Mouse (Mus musculus) heart, embryonic 11.5 days (tissue): ENCODE results near the gene Nipal1. TPM values are rescaled to one million over a fixed set of nuclear protein-coding genes. Genes with fewer than 3 reads are reported as not detected.

Source experiments
- ATAC-seq: fragments of 200-750 bp; cut with Nextera tagmentation; replicated peaks from 2 replicates; pipeline ENCODE4 v1.8.0; 2017; ENCODE audit warnings: moderate library complexity; ENCODE audit not compliant: insufficient number of reproducible peaks, low FRiP score, low TSS enrichment
- H3K27ac ChIP-seq: fragments of 300-500 bp; sonication (generic); 2 replicates; pipeline ENCODE4 v1.5.1; 2014; ENCODE audit warnings: mild to moderate bottlenecking, low read depth, low read length
- H3K27me3 ChIP-seq: fragments of 300-500 bp; sonication (generic); 2 replicates; pipeline ENCODE4 v1.6.1; 2014; ENCODE audit warnings: mild to moderate bottlenecking, low read length, mixed read lengths; ENCODE audit not compliant: control insufficient read depth, insufficient read depth
- H3K36me3 ChIP-seq: fragments of 300-500 bp; sonication (generic); 2 replicates; pipeline ENCODE4 v1.6.1; 2014; ENCODE audit warnings: mild to moderate bottlenecking, low read length, moderate library complexity, mixed read lengths; ENCODE audit not compliant: control insufficient read depth, insufficient read depth
- H3K4me1 ChIP-seq: fragments of 300-500 bp; sonication (generic); 2 replicates; pipeline ENCODE4 v1.6.1; 2014; ENCODE audit warnings: low read length; ENCODE audit not compliant: control insufficient read depth, insufficient read depth
- H3K4me2 ChIP-seq: fragments of 300-500 bp; sonication (generic); 2 replicates; pipeline ENCODE4 v1.6.1; 2014; ENCODE audit warnings: mild to moderate bottlenecking, moderate library complexity
- H3K4me3 ChIP-seq: fragments of 300-500 bp; sonication (generic); 2 replicates; pipeline ENCODE4 v1.5.1; 2014; ENCODE audit warnings: low read depth, low read length
- H3K9ac ChIP-seq: fragments of 300-500 bp; sonication (generic); 2 replicates; pipeline ENCODE4 v1.6.1; 2014; ENCODE audit warnings: mild to moderate bottlenecking, low read depth, low read length, moderate library complexity
- H3K9me3 ChIP-seq: fragments of 300-500 bp; sonication (generic); replicated peaks from 2 replicates; pipeline ENCODE4 v1.6.1; 2016; ENCODE audit warnings: low read length; ENCODE audit not compliant: control insufficient read depth
- WGBS: fragments of 180-500 bp; shearing (Covaris S2); extraction: QIAGEN DNeasy Blood & Tissue Kit; methylation state at CpG from one replicate; pipeline ENCODE4 v1.1.7; 2014; ENCODE audit not compliant: insufficient replicate concordance; 5-methylcytosine and 5-hydroxymethylcytosine counted together
- polyA plus RNA-seq: library from polyadenylated mRNA; unstranded; fragments of >200 nt; fragmentation: Nextera tagmentation; extraction: Ambion mirVana; gene quantifications from 2 replicates; pipeline ENCODE4 v1.2.1, GENCODE M21; 2014

Gene Nipal1
- polyA plus RNA-seq, 1 experiment from 2014 or later, result 0.04 TPM

- ATAC-seq, result no peak
These were observed 7.5 kb upstream of the Nipal1 start for GRCm38 (mm10) chr5:72640072-72640471.

GRCm38 (mm10) chr5:72643655-72644054, 3.9 kb upstream of the Nipal1 start:
- Histone ChIP-seq H3K4me3 (no peak overlapping the region), H3K4me2 (no peak overlapping the region), H3K9ac (no peak overlapping the region), H3K27me3 (peaks cover 21% of the 10 kb centered on the region), H3K27ac (no peak overlapping the region), H3K36me3 (no peaks in the 10 kb centered on the region), H3K4me1 (peaks cover 4% of the 10 kb centered on the region; the same call in 1 of the 2 replicates), H3K9me3 (no peaks in the 10 kb centered on the region)
- 66% methylated on average over 7 of the region's 7 CpGs for WGBS
- no peak for ATAC-seq

More at GRCm38 (mm10) chr5:72640072-72640471, 7.5 kb upstream of the Nipal1 start:
- no peak overlapping the region for H3K4me2 ChIP-seq
- H3K4me1 ChIP-seq, result no peaks in the 10 kb centered on the region
- no peaks in the 10 kb centered on the region for H3K36me3 ChIP-seq
- H3K4me3 ChIP-seq, result no peak overlapping the region
- no peak overlapping the region for H3K9ac ChIP-seq
- H3K27ac ChIP-seq, result no peak overlapping the region
- H3K9me3 ChIP-seq, result no peaks in the 10 kb centered on the region
- 100% methylated on average over 1 of the region's 1 CpGs for WGBS
- no peaks in the 10 kb centered on the region for H3K27me3 ChIP-seq

- ATAC-seq, result no peak
- no peak within 1 kb of the TSS for H3K9ac ChIP-seq
- no peak within 1 kb of the TSS for H3K4me2 ChIP-seq
- H3K4me1 ChIP-seq, result peaks cover 4% of the 10 kb centered on the region; the same call in 1 of the 2 replicates
- no peak within 1 kb of the TSS for H3K27ac ChIP-seq
- WGBS, result 90% methylated on average over 1 of the region's 1 CpGs
- H3K27me3 ChIP-seq, result peaks cover 21% of the 10 kb centered on the region
- H3K4me3 ChIP-seq, result no peak within 1 kb of the TSS
- H3K36me3 ChIP-seq, result no peaks in the 10 kb centered on the region
- H3K9me3 ChIP-seq, result no peaks in the 10 kb centered on the region
These were observed 3.4 kb upstream of the Nipal1 start, which contains the start of gene Cnga1 for GRCm38 (mm10) chr5:72644175-72644574. Cnga1 (minus strand) TSS chr5:72644275.

GRCm38 (mm10) chr5:72646131-72646530, 1.5 kb upstream of the Nipal1 start:
- WGBS, result 39% methylated on average over 10 of the region's 10 CpGs
- Histone ChIP-seq H3K4me2 (no peak overlapping the region), H3K9ac (no peak overlapping the region), H3K36me3 (no peaks in the 10 kb centered on the region), H3K4me3 (no peak overlapping the region), H3K4me1 (peaks cover 4% of the 10 kb centered on the region; the same call in 1 of the 2 replicates), H3K27me3 (peaks cover 21% of the 10 kb centered on the region), H3K27ac (no peak overlapping the region), H3K9me3 (no peaks in the 10 kb centered on the region)
- no peak for ATAC-seq

- Histone ChIP-seq H3K4me3 (peak overlapping the region; percentile 48), H3K27me3 (peaks cover 21% of the 10 kb centered on the region), H3K36me3 (no peaks in the 10 kb centered on the region), H3K4me2 (peak overlapping the region; percentile 91), H3K4me1 (peaks cover 4% of the 10 kb centered on the region; the same call in 1 of the 2 replicates), H3K27ac (no peak overlapping the region), H3K9ac (no peak overlapping the region), H3K9me3 (no peaks in the 10 kb centered on the region)
- ATAC-seq, result no peak
- WGBS, result 37% methylated on average over 10 of the region's 10 CpGs
These were observed 599 bp upstream of the Nipal1 start for GRCm38 (mm10) chr5:72646996-72647395.

- Histone ChIP-seq H3K27me3 (peaks cover 21% of the 10 kb centered on the region), H3K36me3 (no peaks in the 10 kb centered on the region), H3K9me3 (no peaks in the 10 kb centered on the region), H3K4me3 (peak overlapping the region; percentile 48), H3K4me1 (peaks cover 4% of the 10 kb centered on the region; the same call in 1 of the 2 replicates), H3K9ac (no peak overlapping the region), H3K4me2 (peak overlapping the region; percentile 91), H3K27ac (no peak overlapping the region)
- ATAC-seq, result no peak
- 5% methylated on average over 18 of the region's 18 CpGs for WGBS
These were observed 482 bp downstream of the Nipal1 start for GRCm38 (mm10) chr5:72647958-72648595.

GRCm38 (mm10) chr5:72648987-72649735, 1.6 kb downstream of the Nipal1 start:
- 74% methylated on average over 9 of the region's 9 CpGs for WGBS
- H3K9me3 ChIP-seq, result no peaks in the 10 kb centered on the region
- ATAC-seq, result no peak

GRCm38 (mm10) chr5:72653068-72653674, 5.6 kb downstream of the Nipal1 start:
- no peak overlapping the region for H3K27ac ChIP-seq
- no peak overlapping the region for H3K4me2 ChIP-seq
- H3K9me3 ChIP-seq, result no peaks in the 10 kb centered on the region
- WGBS, result 67% methylated on average over 10 of the region's 10 CpGs
- no peaks in the 10 kb centered on the region for H3K4me1 ChIP-seq
- no peak overlapping the region for H3K9ac ChIP-seq
- no peak for ATAC-seq
- peaks cover 5% of the 10 kb centered on the region; the same call in 1 of the 2 replicates for H3K27me3 ChIP-seq
- no peaks in the 10 kb centered on the region for H3K36me3 ChIP-seq
- H3K4me3 ChIP-seq, result no peak overlapping the region

More at GRCm38 (mm10) chr5:72648987-72649735, 1.6 kb downstream of the Nipal1 start:
- H3K9ac ChIP-seq, result no peak overlapping the region
- no peak overlapping the region for H3K4me3 ChIP-seq
- peaks cover 21% of the 10 kb centered on the region for H3K27me3 ChIP-seq
- H3K4me1 ChIP-seq, result peaks cover 4% of the 10 kb centered on the region; the same call in 1 of the 2 replicates
- no peak overlapping the region for H3K27ac ChIP-seq
- H3K4me2 ChIP-seq, result no peak overlapping the region
- H3K36me3 ChIP-seq, result no peaks in the 10 kb centered on the region
